Mouse (Mus musculus): ENCODE data around the gene Gm42906. TPM values are rescaled to one million over a fixed set of nuclear protein-coding genes. Genes with fewer than 3 reads are reported as not detected.
A peak's percentile ranks its signal among the peaks of the same experiment; 100 is the strongest.

Gm42906 gene
- total RNA-seq, 2 experiments from 2014 or later: not detected

DNA sequence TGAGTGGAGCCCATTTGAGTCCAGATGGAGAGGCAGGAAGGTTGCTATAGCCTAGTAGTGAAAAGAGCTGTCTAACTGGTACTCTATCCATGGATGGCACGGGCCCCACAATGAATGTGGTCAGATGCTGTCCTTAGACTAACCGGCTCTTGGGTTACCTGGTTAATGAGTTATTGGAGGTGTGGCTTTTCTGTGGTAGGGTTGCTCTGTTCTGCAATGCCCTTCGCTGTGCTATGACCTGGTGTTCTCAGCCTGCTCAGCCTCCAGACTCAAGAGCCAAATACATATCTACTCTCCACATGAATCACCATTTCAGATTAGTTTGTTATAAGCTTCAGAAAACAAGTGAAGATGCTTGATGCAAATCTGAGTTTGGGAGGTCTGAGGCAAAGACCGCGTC is 385.1 kb downstream of the Gm42906 start:
- DNase-seq (ENCODE audit: low spot score in 2 of 2): no peak

DNA sequence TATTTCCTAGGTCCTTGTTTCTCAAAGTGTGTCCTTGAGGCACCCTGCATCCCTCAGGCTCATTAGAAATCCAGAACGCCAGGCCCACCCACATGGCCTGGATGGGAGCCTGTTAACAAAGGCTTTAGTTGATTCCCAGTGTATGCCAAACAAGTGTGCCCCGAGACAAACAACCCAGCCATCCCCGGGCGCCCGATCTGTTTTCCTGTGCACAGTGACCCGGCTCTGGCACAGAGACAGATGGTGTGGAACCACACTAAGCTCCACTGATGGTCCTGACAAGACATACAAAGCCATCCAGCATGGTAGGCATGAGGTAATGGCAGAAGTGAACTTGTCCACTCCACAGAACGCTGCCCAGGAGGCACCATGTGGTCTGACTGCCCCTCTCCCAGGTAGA is 390.1 kb downstream of the Gm42906 start:
- no peak for DNase-seq (ENCODE audit: low spot score in 2 of 2)

DNA sequence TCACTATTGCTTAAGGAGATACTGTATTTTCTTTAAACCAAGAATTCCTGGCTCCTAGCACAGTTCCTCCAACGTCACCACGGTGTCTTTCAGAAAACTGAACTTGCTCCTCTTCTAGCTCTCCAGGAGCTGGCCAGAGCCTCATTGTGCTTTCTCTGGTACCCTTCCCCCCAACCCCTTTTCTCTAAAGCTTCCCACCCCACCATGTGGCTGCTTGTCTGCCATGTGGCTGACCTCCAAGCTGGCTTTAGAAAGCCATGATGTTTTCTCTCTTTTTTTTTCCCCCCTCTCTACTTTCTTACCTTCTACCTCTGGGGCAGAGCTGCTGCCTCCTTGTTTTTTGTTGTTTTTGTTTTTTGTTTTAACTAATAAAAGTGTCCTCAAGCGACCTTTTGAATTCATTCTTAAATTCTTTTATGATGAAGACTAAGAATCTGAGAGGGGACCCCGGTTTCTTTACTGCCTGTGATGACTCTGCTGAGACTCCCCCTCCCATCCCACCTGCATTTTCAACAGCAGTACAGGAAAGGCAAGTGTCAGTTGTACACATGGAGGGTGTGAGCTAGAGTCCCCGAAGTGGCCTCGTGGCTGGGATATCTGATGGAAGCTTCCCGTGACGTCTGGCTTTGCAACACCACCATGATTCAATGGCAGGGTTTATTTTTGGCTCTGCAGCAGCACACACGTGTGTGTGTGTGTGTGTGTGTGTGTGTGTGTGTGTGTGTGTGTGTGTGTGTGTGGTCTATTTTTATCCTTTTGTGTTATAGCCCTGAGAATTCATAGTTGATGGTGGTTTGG is 393.0 kb downstream of the Gm42906 start:
- DNase-seq (ENCODE audit: low spot score in 2 of 2): no peak

DNA sequence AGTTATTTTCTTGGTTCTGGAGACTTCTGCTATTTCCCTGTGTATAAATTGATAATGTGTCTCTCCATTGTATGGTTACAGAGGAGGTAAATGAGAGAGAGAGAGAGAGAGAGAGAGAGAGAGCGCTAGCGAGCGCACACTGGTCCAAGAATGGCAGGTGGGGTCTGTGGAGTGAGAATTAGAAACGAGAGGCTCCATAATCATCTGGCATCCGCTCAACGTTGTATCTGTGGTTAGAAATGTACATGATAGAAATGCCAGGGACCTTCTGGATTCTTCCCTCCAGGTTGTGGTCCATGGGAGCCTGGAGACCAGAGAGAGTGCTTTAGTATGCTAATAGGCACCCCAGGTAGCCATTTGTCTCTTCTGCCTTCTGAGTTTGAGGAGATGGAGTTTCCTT is 399.1 kb downstream of the Gm42906 start:
- DNase-seq (ENCODE audit: low spot score in 2 of 2): no peak

DNA sequence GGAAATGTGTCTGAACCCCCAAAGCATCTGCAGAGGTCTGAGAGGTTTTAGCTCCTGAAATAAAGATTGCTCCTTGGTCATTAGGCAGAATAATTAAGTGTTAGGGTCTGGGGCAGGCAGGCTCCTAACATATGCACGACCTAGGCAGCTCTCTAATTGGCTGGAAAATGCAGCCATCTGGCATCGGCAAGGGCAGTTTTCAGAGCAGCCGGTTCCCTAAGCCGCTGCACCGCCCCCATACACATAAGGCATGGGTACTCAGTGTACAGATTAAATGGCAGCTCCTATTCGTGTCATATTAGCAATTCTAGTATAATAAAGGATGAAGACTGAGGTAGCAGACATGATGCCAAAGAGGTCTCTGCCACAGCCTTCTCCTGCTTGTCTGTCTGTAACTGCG is 400.8 kb downstream of the Gm42906 start:
- DNase-seq (ENCODE audit: low spot score in 2 of 2): peak in 1 of 2 experiments; percentile 65

DNA sequence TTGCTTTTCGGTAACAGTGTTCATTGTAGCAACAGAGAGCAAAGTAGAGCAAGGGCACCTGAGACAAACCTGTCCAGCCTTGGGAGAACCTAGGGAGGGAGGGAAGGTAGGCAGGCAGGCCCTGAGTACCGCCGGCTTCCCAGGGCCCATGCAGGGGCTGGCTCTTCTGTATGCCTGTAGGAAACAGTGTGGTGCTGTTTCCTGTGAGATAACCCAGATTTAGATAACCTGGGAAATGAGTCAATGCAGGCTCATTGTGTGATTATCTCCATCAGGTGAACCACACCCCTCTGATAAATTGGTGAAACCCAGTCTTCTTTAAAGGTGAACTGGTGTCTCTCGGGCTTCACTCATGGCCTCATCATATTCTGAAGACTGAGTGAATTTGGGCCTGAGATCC is 401.9 kb downstream of the Gm42906 start:
- DNase-seq (ENCODE audit: low spot score in 2 of 2): no peak

DNA sequence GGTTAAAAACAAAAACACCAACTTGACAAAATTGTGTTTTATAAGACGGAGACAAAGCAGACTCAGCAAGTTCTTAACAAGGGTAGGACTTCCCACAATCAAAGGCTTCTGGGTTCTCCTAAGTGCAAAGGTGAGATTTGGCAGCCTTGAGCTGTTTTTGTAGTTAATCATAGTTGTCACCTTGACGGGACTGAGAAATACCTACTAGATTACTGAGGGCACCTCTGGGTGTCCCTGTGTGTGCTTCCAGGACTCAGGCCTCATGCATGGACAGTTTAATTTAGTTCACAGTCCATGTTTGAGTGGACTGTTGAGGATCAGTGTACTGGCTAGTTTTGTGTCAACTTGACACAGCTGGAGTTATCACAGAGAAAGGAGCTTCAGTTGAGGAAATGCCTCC is 403.5 kb downstream of the Gm42906 start:
- no peak for DNase-seq (ENCODE audit: low spot score in 2 of 2)

DNA sequence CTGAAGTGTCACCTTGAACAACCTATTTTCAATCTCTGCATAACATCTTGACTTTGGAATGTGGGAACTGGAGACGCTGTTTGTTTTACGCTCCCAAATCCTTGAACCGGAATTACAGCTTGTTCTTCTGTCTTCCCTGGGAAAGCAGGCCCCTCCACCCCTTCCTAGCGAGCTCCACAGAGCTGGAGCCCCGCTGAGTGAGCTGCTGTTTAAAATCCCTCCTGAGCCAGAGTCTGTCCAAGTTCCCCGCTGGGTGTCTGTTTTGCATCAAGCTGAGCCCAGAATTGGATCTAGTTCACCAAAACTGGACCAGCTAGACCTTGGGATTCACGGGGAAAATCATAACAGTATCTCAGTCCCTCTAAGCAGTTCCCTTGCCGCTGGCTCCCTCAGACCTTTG is 404.5 kb downstream of the Gm42906 start:
- peak in 1 of 2 experiments; percentile 49 for DNase-seq (ENCODE audit: low spot score in 2 of 2)

DNA sequence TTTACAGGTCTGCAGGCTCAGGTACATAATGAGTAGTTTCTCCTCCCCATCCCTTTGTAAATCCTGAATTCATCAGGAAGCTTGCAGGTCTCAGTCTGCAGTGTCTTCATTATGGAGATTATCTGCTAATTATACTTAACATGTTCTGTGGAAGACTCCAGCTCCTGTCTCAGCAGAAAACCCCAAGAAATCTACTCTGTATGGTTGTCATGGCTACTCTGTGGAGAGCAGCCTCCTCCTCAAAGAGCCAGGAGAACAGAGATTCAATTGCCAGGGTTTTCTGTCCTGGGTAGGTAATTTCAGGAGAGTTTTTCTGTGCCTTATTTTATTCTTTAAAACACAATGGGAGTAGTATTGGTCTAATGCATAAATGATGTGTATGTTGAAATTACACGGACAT is 405.0 kb downstream of the Gm42906 start:
- DNase-seq (ENCODE audit: low spot score in 2 of 2): no peak

DNA sequence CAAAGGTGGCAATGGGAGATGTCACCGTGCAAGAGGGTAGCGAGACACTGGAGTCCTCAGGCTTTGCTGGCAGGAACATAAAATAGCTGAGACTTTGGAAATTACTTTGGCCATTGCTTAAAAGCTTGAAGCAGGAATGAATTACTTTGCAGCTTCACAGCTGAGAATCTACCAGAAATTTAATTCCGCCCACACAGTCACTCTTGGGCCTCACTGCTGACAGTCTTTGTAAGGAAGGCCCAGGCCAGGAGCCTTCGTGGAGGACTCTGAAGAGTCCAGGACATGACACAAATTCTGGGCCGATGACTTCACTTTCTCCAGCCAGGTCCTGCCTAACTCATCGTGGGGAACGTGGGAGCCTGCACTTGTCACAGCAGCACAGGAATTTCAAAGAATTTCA is 405.9 kb downstream of the Gm42906 start:
- no peak for DNase-seq (ENCODE audit: low spot score in 2 of 2)

DNA sequence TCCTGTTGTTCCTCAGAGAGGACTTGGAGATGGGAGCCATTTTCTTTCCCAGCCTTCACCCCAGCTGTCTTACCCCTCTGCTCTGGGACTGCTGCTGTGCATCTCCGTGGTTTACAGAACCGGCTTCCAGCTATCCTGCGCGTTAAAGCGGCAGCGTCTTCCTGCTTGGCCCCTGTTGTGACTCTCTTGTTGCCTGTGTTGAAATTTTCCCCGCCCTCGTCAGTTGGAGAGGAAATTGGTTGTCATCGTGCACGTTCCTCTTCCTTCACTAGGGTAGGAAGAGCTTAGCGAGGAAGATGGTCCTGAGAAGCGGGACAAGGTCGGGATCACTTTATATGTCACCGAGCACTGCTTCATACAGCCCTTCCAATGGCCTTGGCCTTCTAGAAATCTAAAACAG is 407.1 kb downstream of the Gm42906 start:
- DNase-seq (ENCODE audit: low spot score in 2 of 2): no peak

DNA sequence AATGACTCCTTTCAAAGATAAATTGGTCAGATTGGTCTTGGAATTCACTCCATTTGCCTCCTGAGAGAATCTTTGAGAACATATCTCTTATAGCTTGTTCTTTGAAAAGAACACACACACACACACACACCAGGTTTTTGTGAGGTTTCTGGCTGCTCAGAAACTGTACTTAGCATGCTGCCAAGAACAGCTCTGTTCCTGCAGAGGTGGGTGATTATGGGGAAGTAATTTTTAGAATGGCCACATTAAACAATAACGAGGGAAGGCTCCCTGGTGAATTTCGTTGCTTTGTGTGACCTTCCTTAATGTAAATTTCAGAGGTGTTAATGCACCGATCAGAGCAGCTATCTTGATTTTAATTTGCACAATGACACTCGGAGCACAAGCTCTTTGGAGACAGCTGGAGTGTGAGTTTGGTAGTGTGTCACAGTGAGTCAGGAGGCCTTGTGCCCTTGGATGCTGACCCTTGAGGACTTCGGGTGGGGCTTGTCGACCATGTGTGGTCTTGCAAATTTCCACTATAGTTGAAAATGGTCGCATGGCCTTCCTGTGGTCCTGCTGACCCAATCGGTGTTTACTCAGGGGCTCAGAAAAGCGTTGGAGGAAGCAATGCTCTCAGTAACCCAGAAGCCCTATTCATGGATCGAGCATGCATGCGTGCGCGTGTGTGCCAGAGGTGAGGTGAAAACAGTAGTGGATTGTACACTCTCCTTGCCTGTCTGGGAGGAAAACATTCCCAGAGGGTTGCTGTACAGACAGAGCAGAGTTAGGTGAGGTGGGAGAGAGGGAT is 407.7 kb downstream of the Gm42906 start:
- DNase-seq (ENCODE audit: low spot score in 2 of 2): no peak

DNA sequence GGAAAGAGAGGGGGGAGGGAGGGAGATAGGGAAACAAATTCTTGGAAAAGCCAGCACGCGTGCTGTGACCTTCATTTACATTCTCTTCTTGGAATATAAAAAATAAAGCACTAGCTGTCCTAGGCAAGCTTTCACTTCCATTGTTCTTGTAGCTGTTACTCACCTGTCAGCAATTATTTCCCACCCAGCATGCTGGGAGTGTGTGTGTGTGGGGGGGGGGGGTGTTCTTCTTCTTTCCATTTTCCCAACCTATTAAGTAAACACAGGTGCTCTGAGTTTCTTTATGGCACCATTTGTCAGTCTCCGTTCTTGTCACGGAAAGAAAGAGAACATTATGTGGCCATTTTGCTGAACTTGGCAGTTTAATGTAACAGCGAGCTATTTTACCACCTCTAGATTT is 409.0 kb downstream of the Gm42906 start:
- DNase-seq (ENCODE audit: low spot score in 2 of 2): no peak

DNA sequence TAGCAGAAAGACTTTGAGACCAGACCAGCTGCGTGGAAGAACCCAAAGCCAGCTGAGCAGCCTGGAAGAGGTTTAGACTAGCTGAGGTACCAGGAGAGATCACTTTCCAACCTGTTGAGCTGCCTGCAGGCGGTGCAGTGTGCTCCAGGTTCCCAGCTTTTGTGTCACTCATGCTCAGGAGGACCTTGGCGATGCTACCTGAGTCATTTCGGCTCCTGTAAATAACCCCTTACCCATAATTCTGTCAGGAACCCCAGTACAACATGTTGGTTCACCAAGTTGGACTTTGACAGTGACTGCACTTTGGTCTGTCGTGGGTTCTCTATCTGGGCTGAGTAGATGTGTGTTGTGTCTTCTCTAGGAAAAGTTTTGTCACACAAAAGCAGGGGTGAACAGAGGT is 409.5 kb downstream of the Gm42906 start:
- DNase-seq (ENCODE audit: low spot score in 2 of 2): no peak

Other genes with a start within 250 kb of the Gm42906 start
- gene Stard13, start 194.3 kb downstream of the Gm42906 start, total RNA-seq (2021): 10 to 100 TPM; 13.8 to 17.1 TPM
- gene Vmn2r18, start 177.9 kb upstream of the Gm42906 start, total RNA-seq (2021): not detected
- 1 to 10 TPM; 6.9 to 8.6 TPM for gene Rfc3, start 223.1 kb upstream of the Gm42906 start, total RNA-seq (2021)

Data from layer of hippocampus, postnatal 14 days (tissue).